In genomic region chr19:3389089-3389488, GRCm38 (mm10) we compare ENCODE assay signal across 8 mouse cellular contexts. TPM values are rescaled to one million over a fixed set of nuclear protein-coding genes. Genes with fewer than 3 reads are reported as not detected.
DNase-seq lines count a peak whose midpoint lies in the region; ATAC-seq and TF ChIP-seq lines count a peak whose summit lies in the region.

No protein-coding gene starts in this region.

- TF ChIP-seq EP300 in liver, embryonic 14.5 days (IDR thresholded peaks at IDR 0.05; ENCODE audit: low read depth): no peak
- TF ChIP-seq EP300 in stomach, postnatal 0 days (optimal IDR thresholded peaks at IDR 0.05): no peak

- peak; percentile 90 for TF ChIP-seq CTCF in liver, embryonic 14.5 days (IDR thresholded peaks at IDR 0.05; ENCODE audit: low read depth)
- peak; percentile 88 for TF ChIP-seq CTCF in stomach, postnatal 0 days (IDR thresholded peaks at IDR 0.05; ENCODE audit: low read depth)

- peak overlapping the region; percentile 56 for H3K4me3 ChIP-seq in forebrain, embryonic 10.5 days
- H3K4me3 ChIP-seq in heart, embryonic 15.5 days: peak overlapping the region; percentile 53
- H3K4me3 ChIP-seq in liver, embryonic 14.5 days (ENCODE audit: insufficient read depth in 1 of 2, low read depth in 2 of 2, low read length in 2 of 2): peak overlapping the region; percentile 31 to 53
- H3K4me3 ChIP-seq in neural tube, embryonic 12.5 days: peak overlapping the region; percentile 38
- peak overlapping the region; percentile 43 for H3K4me3 ChIP-seq in stomach, postnatal 0 days (ENCODE audit: low read depth, low read length)

- H3K27ac ChIP-seq in forebrain, embryonic 10.5 days: peak overlapping the region; percentile 86
- 0 out of 2 replicates have a peak overlapping the region, but pooled peaks have one; percentile 49 for H3K27ac ChIP-seq in heart, embryonic 15.5 days
- H3K27ac ChIP-seq in liver, embryonic 14.5 days: no peak overlapping the region
- no peak overlapping the region for H3K27ac ChIP-seq in neural tube, embryonic 12.5 days
- peak overlapping the region; percentile 30; the same call in 1 of the 2 replicates for H3K27ac ChIP-seq in stomach, postnatal 0 days (replicated peaks)

- H3K4me2 ChIP-seq in heart, embryonic 15.5 days: peak overlapping the region; percentile 98
- peak overlapping the region; percentile 73 for H3K4me2 ChIP-seq in liver, embryonic 14.5 days (ENCODE audit: low read depth)
- peak overlapping the region; percentile 88 for H3K4me2 ChIP-seq in neural tube, embryonic 12.5 days (replicated peaks)
- peak overlapping the region; percentile 86 for H3K4me2 ChIP-seq in stomach, postnatal 0 days (replicated peaks; ENCODE audit: low read depth)

- H3K4me1 ChIP-seq in forebrain, embryonic 10.5 days: peaks cover 10% of the 10 kb centered on the region
- H3K4me1 ChIP-seq in heart, embryonic 15.5 days (replicated peaks): peaks cover 20% of the 10 kb centered on the region
- H3K4me1 ChIP-seq in liver, embryonic 14.5 days (replicated peaks; ENCODE audit: control insufficient read depth in 2 of 2, insufficient read depth in 2 of 2, low read length in 1 of 2): peaks cover 9 to 15% of the 10 kb centered on the region in 2 experiments
- H3K4me1 ChIP-seq in neural tube, embryonic 12.5 days: peaks cover 12% of the 10 kb centered on the region
- H3K4me1 ChIP-seq in stomach, postnatal 0 days (replicated peaks; ENCODE audit: control insufficient read depth, insufficient read depth): peaks cover 2% of the 10 kb centered on the region; the same call in 1 of the 2 replicates

- H3K36me3 ChIP-seq in forebrain, embryonic 10.5 days (replicated peaks): no peaks in the 10 kb centered on the region
- H3K36me3 ChIP-seq in heart, embryonic 15.5 days: peaks cover 21% of the 10 kb centered on the region
- H3K36me3 ChIP-seq in liver, embryonic 14.5 days (replicated peaks; ENCODE audit: control insufficient read depth, insufficient read depth, low read depth): no peaks in the 10 kb centered on the region
- H3K36me3 ChIP-seq in neural tube, embryonic 12.5 days: no peaks in the 10 kb centered on the region; the same call in 1 of the 2 replicates
- H3K36me3 ChIP-seq in stomach, postnatal 0 days (ENCODE audit: control insufficient read depth, insufficient read depth, low read length): peaks cover 5% of the 10 kb centered on the region; the same call in 1 of the 2 replicates

- peaks cover 13% of the 10 kb centered on the region for H3K27me3 ChIP-seq in forebrain, embryonic 10.5 days (ENCODE audit: poor library complexity, severe bottlenecking)
- H3K27me3 ChIP-seq in heart, embryonic 15.5 days: no peaks in the 10 kb centered on the region
- H3K27me3 ChIP-seq in liver, embryonic 14.5 days (ENCODE audit: control insufficient read depth, insufficient read depth, low read length): no peaks in the 10 kb centered on the region
- no peaks in the 10 kb centered on the region; the same call in 1 of the 2 replicates for H3K27me3 ChIP-seq in neural tube, embryonic 12.5 days (replicated peaks)
- H3K27me3 ChIP-seq in stomach, postnatal 0 days (ENCODE audit: control insufficient read depth, insufficient read depth, low read length): no peaks in the 10 kb centered on the region

- ATAC-seq in heart, embryonic 15.5 days (replicated peaks; ENCODE audit: insufficient number of reproducible peaks, insufficient read depth, low FRiP score, low read depth): peak; percentile 92
- ATAC-seq in liver, embryonic 14.5 days (ENCODE audit: insufficient read depth): peak; percentile 85
- ATAC-seq in neural tube, embryonic 12.5 days (ENCODE audit: low FRiP score, low read depth): peak; percentile 93
- peak; percentile 96 for ATAC-seq in stomach, postnatal 0 days (ENCODE audit: low FRiP score, low TSS enrichment)

- under 1% methylated on average over 43 of the region's 43 CpGs for WGBS in forebrain, embryonic 10.5 days
- WGBS in heart, embryonic 15.5 days: under 1% methylated on average over 35 of the region's 43 CpGs
- 0% methylated on average over 40 of the region's 43 CpGs for WGBS in liver, embryonic 14.5 days (ENCODE audit: insufficient replicate concordance)
- WGBS in neural tube, embryonic 12.5 days: 2% methylated on average over 43 of the region's 43 CpGs
- 0% methylated on average over 33 of the region's 43 CpGs for WGBS in stomach, postnatal 0 days

- peak; percentile 95 for DNase-seq in CD4-positive, CD25-positive, alpha-beta regulatory T cell, adult 2 months (ENCODE audit: low read depth, low spot score)
- peak; percentile 71 for DNase-seq in c-Kit-positive CD71-negative TER-119-negative erythroid progenitor cells, embryonic 14.5 days (ENCODE audit: low read depth)
- DNase-seq in forebrain, embryonic 10.5 days (ENCODE audit: extremely low spot score, low spot score): peak; percentile 77
- peak; percentile 89 to 92 for DNase-seq in kidney, postnatal 25 days
- DNase-seq in liver, embryonic 14.5 days (ENCODE audit: low read depth in 3 of 3, low spot score in 3 of 3): peak; percentile 62 to 68 (median 68)
- DNase-seq in stomach, postnatal 0 days (ENCODE audit: low spot score): peak; percentile 95

- H3K9ac ChIP-seq in heart, embryonic 15.5 days: peak overlapping the region; percentile 56
- H3K9ac ChIP-seq in liver, embryonic 14.5 days (replicated peaks): peak overlapping the region; percentile 36
- H3K9ac ChIP-seq in neural tube, embryonic 12.5 days: peak overlapping the region; percentile 49; the same call in 1 of the 2 replicates
- H3K9ac ChIP-seq in stomach, postnatal 0 days (ENCODE audit: low read length): peak overlapping the region; percentile 61

- H3K9me3 ChIP-seq in forebrain, embryonic 10.5 days: peaks cover 6% of the 10 kb centered on the region
- peaks cover 4% of the 10 kb centered on the region; the same call in 1 of the 2 replicates for H3K9me3 ChIP-seq in heart, embryonic 15.5 days (replicated peaks)
- H3K9me3 ChIP-seq in liver, embryonic 14.5 days (ENCODE audit: control insufficient read depth, low read length): peaks cover 2% of the 10 kb centered on the region; the same call in 1 of the 2 replicates
- H3K9me3 ChIP-seq in neural tube, embryonic 12.5 days: peaks cover 5% of the 10 kb centered on the region; the same call in 1 of the 2 replicates
- no peaks in the 10 kb centered on the region for H3K9me3 ChIP-seq in stomach, postnatal 0 days (ENCODE audit: control insufficient read depth, low read length)

RNA-seq across cellular contexts. Expression of gene Tesmin, which starts 0.4 kb away (rescaled TPM):
- 0.17 and 0.22 TPM in 2 replicates for polyA plus RNA-seq in forebrain, embryonic 10.5 days (2016; fragmentation: Nextera tagmentation; extraction: Ambion mirVana)
- polyA plus RNA-seq in heart, embryonic 15.5 days (2015; fragmentation: Nextera tagmentation; extraction: Ambion mirVana): 0.69 and 1.5 TPM in 2 replicates
- polyA plus RNA-seq in liver, embryonic 14.5 days (2012; rRNA removed): 0.17 and 0.25 TPM in 2 replicates
- 0.30 TPM in 2 replicates for polyA plus RNA-seq in liver, embryonic 14.5 days (2014; fragmentation: Nextera tagmentation; extraction: Ambion mirVana)
- 0.26 TPM in 1 of 2 replicates, not detected in the other for polyA plus RNA-seq in neural tube, embryonic 12.5 days (2016; fragmentation: Nextera tagmentation; extraction: Ambion mirVana)
- polyA plus RNA-seq in stomach, postnatal 0 days (2015; fragmentation: Nextera tagmentation; extraction: Ambion mirVana): 0.34 and 0.48 TPM in 2 replicates

RNA-seq across cellular contexts. Expression of gene Gal, which starts 25.3 kb away (rescaled TPM):
- polyA plus RNA-seq in forebrain, embryonic 10.5 days (2016; fragmentation: Nextera tagmentation; extraction: Ambion mirVana): 0.54 and 0.81 TPM in 2 replicates
- polyA plus RNA-seq in heart, embryonic 15.5 days (2015; fragmentation: Nextera tagmentation; extraction: Ambion mirVana): 6.2 and 7.5 TPM in 2 replicates
- polyA plus RNA-seq in liver, embryonic 14.5 days (2012; rRNA removed): 0.04 and 0.36 TPM in 2 replicates
- polyA plus RNA-seq in liver, embryonic 14.5 days (2014; fragmentation: Nextera tagmentation; extraction: Ambion mirVana): not detected in 2 replicates
- polyA plus RNA-seq in neural tube, embryonic 12.5 days (2016; fragmentation: Nextera tagmentation; extraction: Ambion mirVana): 16.3 and 28.7 TPM in 2 replicates
- polyA plus RNA-seq in stomach, postnatal 0 days (2015; fragmentation: Nextera tagmentation; extraction: Ambion mirVana): 10.2 and 11.8 TPM in 2 replicates

Comparison
In these comparisons a context has a peak if more than half of its experiments do, and no peak if none do; other contexts are left out.
1. H3K27ac ChIP-seq: peak in forebrain, embryonic 10.5 days (single experiment), heart, embryonic 15.5 days (single experiment) and stomach, postnatal 0 days (single experiment); none in liver, embryonic 14.5 days (single experiment) and neural tube, embryonic 12.5 days (single experiment).
2. Peak in every context shown above with its lines, with median percentiles within 50 percentile points of each other: DNase-seq, H3K4me3 ChIP-seq, ATAC-seq, H3K4me2 ChIP-seq and H3K9ac ChIP-seq.